Mouse (Mus musculus) lung, embryonic 16.5 days (tissue): ENCODE measurements around the gene Rfng. TPM values are rescaled to one million over a fixed set of nuclear protein-coding genes. Genes with fewer than 3 reads are reported as not detected.
"Not testable (repeated sequence)": the region's sequence is repeated elsewhere in the genome, so short reads cannot be mapped to it uniquely, and the experiment has no call there.

Source experiments
- ATAC-seq: fragments of 200-750 bp; cut with Nextera tagmentation; 2 replicates; pipeline ENCODE4 v1.8.0; 2017; ENCODE audit warnings: low read depth, mild to moderate bottlenecking, moderate library complexity
- H3K27ac ChIP-seq: fragments of 300-500 bp; sonication (generic); 2 replicates; pipeline ENCODE4 v1.5.1; 2014; ENCODE audit warnings: mild to moderate bottlenecking, control low read depth, low read length
- H3K27me3 ChIP-seq: fragments of 300-500 bp; sonication (generic); 2 replicates; pipeline ENCODE4 v1.6.1; 2014; ENCODE audit warnings: low read depth, low read length, mixed read lengths; ENCODE audit not compliant: control insufficient read depth, insufficient read depth
- H3K36me3 ChIP-seq: fragments of 300-500 bp; sonication (generic); 2 replicates; pipeline ENCODE4 v1.6.1; 2014; ENCODE audit warnings: low read length; ENCODE audit not compliant: control insufficient read depth, insufficient read depth
- H3K4me1 ChIP-seq: fragments of 300-500 bp; sonication (generic); replicated peaks from 2 replicates; pipeline ENCODE4 v1.6.1; 2014; ENCODE audit warnings: low read length, mixed read lengths; ENCODE audit not compliant: control insufficient read depth, insufficient read depth
- H3K4me2 ChIP-seq: fragments of 300-500 bp; sonication (generic); 2 replicates; pipeline ENCODE4 v1.6.1; 2014; ENCODE audit warnings: low read depth, low read length, control low read depth
- H3K4me3 ChIP-seq: fragments of 300-500 bp; sonication (generic); 2 replicates; pipeline ENCODE4 v1.5.1; 2014; ENCODE audit warnings: mild to moderate bottlenecking, low read length, control low read depth
- H3K9ac ChIP-seq: fragments of 300-500 bp; sonication (generic); 2 replicates; pipeline ENCODE4 v1.6.1; 2014; ENCODE audit warnings: low read length, control low read depth
- H3K9me3 ChIP-seq: fragments of 300-500 bp; sonication (generic); 2 replicates; pipeline ENCODE4 v1.6.1; 2016; ENCODE audit warnings: low read length; ENCODE audit not compliant: control insufficient read depth
- WGBS: fragments of 180-500 bp; shearing (Covaris S2); extraction: QIAGEN DNeasy Blood & Tissue Kit; methylation state at CpG from one replicate; pipeline ENCODE4 v1.1.7; 2014; 5-methylcytosine and 5-hydroxymethylcytosine counted together
- polyA plus RNA-seq: library from polyadenylated mRNA; unstranded; fragments of >200 nt; fragmentation: Nextera tagmentation; extraction: Ambion mirVana; gene quantifications from 2 replicates; pipeline ENCODE4 v1.2.1, GENCODE M21; 2015

Rfng gene
- 39.3 and 43.0 TPM in 2 replicates for polyA plus RNA-seq

DNA sequence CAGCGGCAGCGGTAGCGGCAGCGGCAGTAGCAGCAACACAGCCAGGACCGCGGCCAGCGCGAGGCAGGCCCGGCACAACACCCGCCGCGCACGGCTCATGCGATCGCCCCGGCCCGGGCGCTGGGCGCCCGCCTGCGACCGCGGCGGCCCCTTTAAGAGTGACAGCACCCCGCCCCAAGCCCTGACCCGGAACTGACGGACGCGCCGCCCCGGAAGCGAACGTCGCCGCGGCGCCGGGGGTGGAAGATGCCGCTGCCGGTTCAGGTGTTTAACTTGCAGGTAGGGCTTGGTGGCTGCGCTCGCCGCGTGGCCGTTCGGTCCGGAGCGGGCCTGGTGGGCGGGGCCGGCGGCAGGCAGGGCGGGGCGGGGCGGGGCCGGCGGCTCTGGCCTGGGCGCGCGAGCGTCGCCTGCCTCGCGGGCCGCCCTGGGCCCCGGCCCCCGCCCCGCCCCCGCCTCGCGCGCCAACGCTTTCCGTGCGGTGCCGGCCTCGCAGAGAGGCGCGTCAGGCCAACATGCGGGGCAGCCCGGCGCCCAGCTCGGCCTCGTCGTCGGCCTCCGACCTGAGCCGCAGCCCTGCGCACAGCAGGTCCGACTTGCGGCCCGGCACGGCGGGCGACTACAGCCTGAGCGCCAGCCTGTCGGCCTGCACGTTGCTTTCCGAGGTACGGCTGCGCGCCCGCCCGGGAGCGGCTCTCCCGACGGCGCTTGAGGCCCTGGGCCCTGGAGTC is at the start of gene Rfng, which contains the start of gene Gps1:
TSS of gene Rfng (minus strand) at position 144 of the 728 bp plus-strand sequence.
TSS of gene Gps1 (plus strand) at position 209 of the 728 bp plus-strand sequence.
- H3K4me3 ChIP-seq, result peak within 1 kb of the TSS; percentile 91
- H3K36me3 ChIP-seq, result peaks cover 22% of the 10 kb centered on the region
- no peaks in the 10 kb centered on the region for H3K27me3 ChIP-seq
- H3K9me3 ChIP-seq, result no peaks in the 10 kb centered on the region
- H3K9ac ChIP-seq, result peak within 1 kb of the TSS; percentile 97
- ATAC-seq, result peak; percentile 92
- 1% methylated on average over 64 of the region's 107 CpGs for WGBS
- peak within 1 kb of the TSS; percentile 96 for H3K4me2 ChIP-seq
- peak within 1 kb of the TSS; percentile 77 for H3K27ac ChIP-seq
- H3K4me1 ChIP-seq, result peaks cover 17% of the 10 kb centered on the region

DNA sequence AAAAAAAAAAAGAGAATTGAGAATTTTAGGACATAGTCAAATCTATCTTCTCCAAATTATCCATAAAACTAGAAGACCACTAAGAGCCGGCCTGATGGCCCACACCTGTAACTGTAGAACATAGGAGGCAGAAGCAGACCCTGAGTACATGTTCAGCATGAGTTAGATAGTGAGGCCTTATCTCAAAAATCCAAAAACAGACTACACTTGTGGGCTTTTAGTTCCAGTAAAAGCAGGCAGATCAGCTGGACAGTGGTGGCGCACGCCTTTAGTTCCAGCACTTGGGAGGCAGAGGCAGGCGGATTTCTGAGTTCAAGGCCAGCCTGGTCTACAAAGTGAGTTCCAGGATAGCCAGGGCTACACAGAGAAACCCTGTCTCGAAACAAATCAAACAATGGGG is 49.0 kb upstream of the Rfng start:
- H3K27me3 ChIP-seq, result not testable (repeated sequence)
- WGBS, result 89% methylated on average over 5 of the region's 5 CpGs

DNA sequence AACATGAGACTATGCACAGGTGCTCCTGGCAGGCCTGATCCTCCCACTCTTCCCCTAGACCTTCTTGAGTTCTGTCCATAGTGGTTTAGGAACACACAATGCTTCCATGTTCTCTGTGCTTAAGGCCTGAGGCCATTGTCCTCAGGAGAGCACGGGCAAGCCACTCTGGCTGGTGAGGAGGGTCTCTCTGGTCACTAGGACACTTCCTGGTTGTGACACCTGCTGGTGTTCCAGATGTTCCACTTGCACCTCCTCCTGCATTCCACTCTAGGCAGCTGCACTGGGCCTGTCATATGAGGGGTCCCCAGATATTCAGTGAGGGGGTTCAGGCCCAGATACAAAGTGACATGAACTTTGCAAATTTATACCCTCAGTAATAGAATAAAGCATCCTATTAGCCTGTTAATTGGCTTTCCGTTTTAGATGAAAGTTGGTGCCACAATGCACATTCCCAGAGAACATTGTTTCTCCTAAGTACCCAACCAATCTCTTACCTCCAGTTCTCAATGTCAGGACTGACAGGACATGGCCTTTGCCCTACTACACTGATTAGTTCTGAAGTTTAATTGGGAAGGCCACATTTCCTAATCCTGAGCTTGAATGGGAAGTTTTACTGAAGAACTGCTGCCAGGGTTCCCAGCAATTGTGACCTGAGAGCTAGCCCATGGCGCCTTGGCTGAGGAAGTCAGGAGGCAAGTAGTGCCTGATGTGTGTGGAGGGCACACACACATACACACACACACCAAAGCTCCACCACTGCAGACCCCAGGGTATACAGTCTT is 47.8 kb upstream of the Rfng start:
- Histone ChIP-seq H3K27ac (no peak overlapping the region), H3K9ac (no peak overlapping the region), H3K4me2 (no peak overlapping the region), H3K4me1 (peaks cover 4% of the 10 kb centered on the region; the same call in 1 of the 2 replicates), H3K9me3 (no peaks in the 10 kb centered on the region), H3K36me3 (no peaks in the 10 kb centered on the region), H3K27me3 (no peaks in the 10 kb centered on the region), H3K4me3 (no peak overlapping the region)
- no peak for ATAC-seq
- 86% methylated on average over 3 of the region's 3 CpGs for WGBS

More for the DNA sequence above, 49.0 kb upstream of the Rfng start:
- not testable (repeated sequence) for H3K36me3 ChIP-seq, H3K9ac ChIP-seq, H3K9me3 ChIP-seq, H3K4me2 ChIP-seq, H3K4me3 ChIP-seq, ATAC-seq, H3K4me1 ChIP-seq
- H3K27ac ChIP-seq, result peak overlapping the region; percentile 80

DNA sequence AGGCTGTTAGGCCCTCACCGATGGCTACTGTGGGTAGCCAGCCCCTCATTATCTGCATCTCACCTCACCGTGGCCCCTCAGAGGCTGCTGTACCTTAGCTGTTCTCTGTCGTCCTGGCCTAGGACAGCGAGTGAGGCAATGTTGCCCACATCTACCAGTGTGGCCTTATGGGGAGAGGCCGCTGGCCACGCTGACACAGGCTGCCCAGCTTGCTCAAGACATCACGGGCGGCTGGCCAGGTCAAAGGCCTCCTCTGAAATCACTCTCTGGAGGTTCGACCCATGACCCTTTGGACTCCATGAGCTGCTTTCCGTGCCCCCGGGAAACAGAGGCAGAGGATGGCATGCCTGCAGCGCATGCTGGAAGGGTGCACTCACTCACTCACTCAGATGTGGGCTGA is 46.7 kb upstream of the Rfng start:
- H3K27me3 ChIP-seq, result no peaks in the 10 kb centered on the region
- H3K4me1 ChIP-seq, result peaks cover 4% of the 10 kb centered on the region; the same call in 1 of the 2 replicates
- H3K36me3 ChIP-seq, result no peaks in the 10 kb centered on the region
- H3K9me3 ChIP-seq, result no peaks in the 10 kb centered on the region
- no peak for ATAC-seq
- no peak overlapping the region for H3K4me3 ChIP-seq
- H3K4me2 ChIP-seq, result no peak overlapping the region
- no peak overlapping the region for H3K27ac ChIP-seq
- no peak overlapping the region for H3K9ac ChIP-seq
- WGBS, result 81% methylated on average over 12 of the region's 12 CpGs

DNA sequence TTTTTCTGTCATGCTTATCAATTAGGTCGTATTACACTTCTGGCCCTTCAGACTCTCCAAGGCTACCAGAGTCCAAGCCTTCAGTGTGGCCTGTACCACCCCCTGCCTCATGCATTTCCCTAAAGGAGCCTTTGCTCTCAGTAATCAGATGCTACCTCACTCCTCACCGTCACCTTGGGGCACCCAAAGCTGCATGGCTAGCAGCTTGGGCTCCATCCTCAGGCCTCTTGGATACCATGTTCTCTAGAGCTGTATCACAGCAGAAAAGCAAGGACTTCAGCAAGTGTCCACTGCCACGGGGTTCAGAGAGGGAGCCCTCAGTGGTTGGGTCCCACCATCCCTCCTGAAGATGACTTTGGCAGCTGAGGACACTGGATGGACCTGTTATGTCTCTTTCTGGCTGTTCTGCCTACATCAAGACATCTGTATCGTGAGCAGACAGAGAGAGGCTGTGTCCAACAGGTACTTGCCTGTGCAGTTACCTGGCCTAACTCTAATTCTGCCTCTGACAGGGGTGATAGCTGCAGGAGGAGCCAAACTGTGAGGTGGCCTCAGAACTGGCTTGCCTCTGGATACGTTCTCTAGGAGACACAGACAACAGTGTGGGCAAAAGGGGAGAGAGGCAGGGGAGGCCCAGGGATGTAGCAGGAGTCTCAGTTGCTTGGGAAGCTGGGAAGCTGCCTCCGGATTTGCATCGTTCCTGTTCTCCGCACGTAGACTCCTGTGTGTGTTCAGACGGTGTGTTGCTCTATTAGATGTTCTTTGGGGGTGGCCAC is 45.9 kb upstream of the Rfng start:
- Histone ChIP-seq H3K4me3 (no peak overlapping the region), H3K27me3 (no peaks in the 10 kb centered on the region), H3K9ac (no peak overlapping the region), H3K9me3 (no peaks in the 10 kb centered on the region), H3K4me2 (no peak overlapping the region), H3K4me1 (peaks cover 10% of the 10 kb centered on the region), H3K27ac (no peak overlapping the region), H3K36me3 (no peaks in the 10 kb centered on the region)
- WGBS, result 83% methylated on average over 10 of the region's 10 CpGs
- no peak for ATAC-seq

DNA sequence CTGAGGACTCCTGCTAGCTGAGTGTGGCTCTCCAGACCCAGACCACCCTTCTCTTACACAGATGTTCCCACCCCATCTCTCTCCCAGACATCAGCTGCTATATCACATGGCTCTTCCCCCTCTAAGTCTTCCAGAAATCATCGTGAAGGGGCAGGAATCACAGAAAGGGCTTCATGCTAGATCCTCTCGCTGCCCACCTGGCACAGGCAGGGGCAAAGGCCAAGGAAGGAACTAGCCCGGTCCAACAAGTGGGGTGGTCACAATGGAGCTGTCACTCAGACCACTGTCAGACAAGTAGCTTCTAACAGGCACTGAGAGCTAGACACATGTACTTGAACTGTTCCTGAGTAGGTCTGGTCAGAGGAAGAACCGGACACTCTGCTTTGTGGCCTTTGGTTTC is 44.4 kb upstream of the Rfng start:
- Histone ChIP-seq H3K4me3 (no peak overlapping the region), H3K9me3 (no peaks in the 10 kb centered on the region), H3K36me3 (no peaks in the 10 kb centered on the region), H3K4me1 (peaks cover 7% of the 10 kb centered on the region), H3K4me2 (no peak overlapping the region), H3K27me3 (no peaks in the 10 kb centered on the region), H3K27ac (no peak overlapping the region), H3K9ac (no peak overlapping the region)
- no peak for ATAC-seq
- 81% methylated on average over 4 of the region's 4 CpGs for WGBS

DNA sequence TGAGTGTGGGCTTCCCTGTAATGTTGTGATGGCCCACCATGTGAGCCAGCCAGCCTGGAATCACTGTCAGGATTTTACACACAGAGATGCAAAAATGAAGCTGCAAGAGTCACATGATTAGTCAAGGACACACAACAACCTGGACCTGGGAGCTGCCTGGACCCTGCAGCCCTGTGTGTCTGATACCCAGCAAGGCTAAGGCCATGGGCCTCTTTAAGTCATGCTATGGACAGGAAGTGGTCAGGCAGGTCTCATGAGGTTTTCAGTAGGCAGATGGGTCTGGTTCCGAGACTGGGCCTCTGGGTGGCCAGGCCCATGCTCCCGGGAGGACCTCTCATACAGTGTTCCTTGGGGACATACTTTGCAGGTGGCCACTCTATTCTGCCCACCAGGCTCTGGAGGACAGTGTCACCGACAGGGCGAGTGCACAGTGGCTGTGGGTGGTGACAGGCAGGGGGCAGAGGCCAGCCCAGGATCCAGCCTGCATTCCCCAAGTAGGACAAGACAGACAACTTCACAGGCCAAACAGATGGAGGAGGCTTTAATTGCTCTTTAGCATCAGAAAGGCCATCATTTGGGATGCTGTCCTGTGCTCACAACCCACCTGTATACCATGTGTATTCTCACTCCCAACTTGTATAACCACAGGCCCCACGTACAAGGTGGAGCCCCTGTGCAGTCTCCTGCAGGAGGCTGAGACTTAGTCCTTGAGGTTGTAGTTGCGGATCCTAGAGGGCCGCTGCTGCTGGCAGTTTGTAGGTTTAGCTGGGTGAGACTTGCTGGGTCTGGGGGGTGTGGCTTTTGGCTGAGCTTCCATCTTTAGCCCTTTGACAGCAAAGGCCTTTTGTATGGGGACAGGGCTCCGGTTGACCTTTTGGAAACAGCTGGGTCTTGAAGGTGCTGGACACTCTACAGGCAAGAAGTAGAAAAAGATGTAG is 42.3 kb upstream of the Rfng start:
- Histone ChIP-seq H3K9me3 (no peaks in the 10 kb centered on the region), H3K4me3 (no peak overlapping the region), H3K27ac (no peak overlapping the region; the same call in 1 of the 2 replicates), H3K4me2 (no peak overlapping the region), H3K9ac (no peak overlapping the region), H3K36me3 (peaks cover 3% of the 10 kb centered on the region; the same call in 1 of the 2 replicates), H3K4me1 (peaks cover 25% of the 10 kb centered on the region), H3K27me3 (no peaks in the 10 kb centered on the region)
- 85% methylated on average over 8 of the region's 8 CpGs for WGBS
- ATAC-seq, result no peak

DNA sequence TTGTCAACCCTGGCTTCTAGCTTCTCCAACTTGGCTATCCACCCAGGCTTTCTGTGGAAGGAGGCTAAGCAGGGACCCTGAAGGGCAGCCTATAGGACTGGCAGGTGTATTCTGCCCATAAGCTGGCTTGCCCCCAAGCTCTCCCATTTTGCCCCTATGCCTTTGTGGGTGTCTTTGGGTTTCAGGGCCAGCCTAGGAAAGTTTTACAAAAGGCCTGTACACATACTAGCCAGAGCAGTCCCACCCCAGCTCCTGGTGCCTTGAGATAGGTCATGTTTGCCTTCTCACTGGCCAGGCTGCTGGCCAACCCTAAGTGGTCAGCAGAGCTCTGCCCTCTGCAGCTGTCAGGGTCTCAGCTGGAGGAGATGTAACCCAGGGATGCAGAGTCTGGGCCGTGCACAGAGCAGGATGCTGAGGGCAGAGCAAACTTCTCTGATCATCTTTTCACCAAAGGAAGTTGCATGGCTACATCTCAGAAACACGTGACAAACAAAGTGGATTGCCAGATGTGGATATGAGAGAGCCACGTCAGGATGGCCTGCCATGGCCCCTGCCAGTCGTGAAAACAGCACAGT is 41.4 kb upstream of the Rfng start:
- Histone ChIP-seq H3K4me3 (peak overlapping the region; percentile 82), H3K27ac (peak overlapping the region; percentile 96), H3K4me1 (peaks cover 27% of the 10 kb centered on the region), H3K9me3 (no peaks in the 10 kb centered on the region), H3K36me3 (peaks cover 4% of the 10 kb centered on the region), H3K9ac (peak overlapping the region; percentile 91), H3K4me2 (peak overlapping the region; percentile 78), H3K27me3 (no peaks in the 10 kb centered on the region)
- ATAC-seq, result no peak
- 35% methylated on average over 4 of the region's 4 CpGs for WGBS
